In genomic region chr13:22021581-22021980, GRCm38 (mm10) we compare ENCODE assay signal across 8 mouse cellular contexts. TPM values are rescaled to one million over a fixed set of nuclear protein-coding genes. Genes with fewer than 3 reads are reported as not detected.
A peak's percentile ranks its signal among the peaks of the same experiment; 100 is the strongest.
DNase-seq lines count a peak whose midpoint lies in the region; ATAC-seq and TF ChIP-seq lines count a peak whose summit lies in the region.

No protein-coding gene starts in this region.

- no peaks in the 10 kb centered on the region for H3K36me3 ChIP-seq in kidney, embryonic 16.5 days (ENCODE audit: insufficient read depth, low read length)
- H3K36me3 ChIP-seq in heart, postnatal 0 days (replicated peaks; ENCODE audit: control insufficient read depth, insufficient read depth, low read length): no peaks in the 10 kb centered on the region
- H3K36me3 ChIP-seq in midbrain, embryonic 10.5 days: no peaks in the 10 kb centered on the region

- no peak for TF ChIP-seq POLR2A in bone marrow macrophage, adult 2 months (IDR thresholded peaks at IDR 0.05; ENCODE audit: borderline replicate concordance, low read depth, low read length)

- H3K9me3 ChIP-seq in kidney, embryonic 16.5 days (ENCODE audit: low read length): no peaks in the 10 kb centered on the region
- H3K9me3 ChIP-seq in heart, postnatal 0 days (replicated peaks; ENCODE audit: control insufficient read depth, low read length): no peaks in the 10 kb centered on the region
- H3K9me3 ChIP-seq in midbrain, embryonic 10.5 days (replicated peaks): no peaks in the 10 kb centered on the region

- peak overlapping the region; percentile 63 for H3K4me3 ChIP-seq in kidney, embryonic 16.5 days (ENCODE audit: low read length)
- peak overlapping the region; percentile 61 for H3K4me3 ChIP-seq in bone marrow macrophage, adult 2 months (ENCODE audit: insufficient read depth, low read length)
- peak overlapping the region; percentile 62 for H3K4me3 ChIP-seq in heart, postnatal 0 days (ENCODE audit: low read depth, low read length)
- peak overlapping the region; percentile 65 for H3K4me3 ChIP-seq in midbrain, embryonic 10.5 days

- no peak overlapping the region for H3K27ac ChIP-seq in kidney, embryonic 16.5 days (ENCODE audit: low read length)
- H3K27ac ChIP-seq in bone marrow macrophage, adult 2 months (ENCODE audit: insufficient read depth, low read depth, low read length): peak overlapping the region; percentile 13; the same call in 1 of the 2 replicates
- H3K27ac ChIP-seq in heart, postnatal 0 days (ENCODE audit: low read depth): peak overlapping the region; percentile 55
- H3K27ac ChIP-seq in midbrain, embryonic 10.5 days (replicated peaks): peak overlapping the region; percentile 38

- H3K9ac ChIP-seq in kidney, embryonic 16.5 days (replicated peaks; ENCODE audit: low read length): peak overlapping the region; percentile 59
- H3K9ac ChIP-seq in heart, postnatal 0 days (replicated peaks; ENCODE audit: low read depth, low read length): peak overlapping the region; percentile 50

- no peak for DNase-seq in kidney, postnatal 25 days
- no peak for DNase-seq in heart, postnatal 0 days (ENCODE audit: low spot score)
- no peak for DNase-seq in midbrain, embryonic 10.5 days (ENCODE audit: low spot score)
- DNase-seq in layer of hippocampus, adult 11-12 months (ENCODE audit: low spot score): no peak
- no peak for DNase-seq in right cerebral cortex, adult 2 months (ENCODE audit: low spot score in 2 of 2)
- no peak for DNase-seq in left cerebral cortex, adult 18-20 months (ENCODE audit: low spot score in 2 of 2)

- H3K27me3 ChIP-seq in kidney, embryonic 16.5 days (ENCODE audit: insufficient read depth, low read length): peaks cover 24% of the 10 kb centered on the region
- H3K27me3 ChIP-seq in heart, postnatal 0 days (ENCODE audit: control insufficient read depth, insufficient read depth, low read length): 0 out of 2 replicates have a peak, but pooled peaks cover 3% of the 10 kb centered on the region
- H3K27me3 ChIP-seq in midbrain, embryonic 10.5 days (ENCODE audit: low read depth, poor library complexity, severe bottlenecking): peaks cover 30% of the 10 kb centered on the region

- no peak for TF ChIP-seq EP300 in heart, postnatal 0 days (IDR thresholded peaks at IDR 0.05; ENCODE audit: low read depth)

- WGBS in kidney, embryonic 16.5 days: 0% methylated on average over 11 of the region's 11 CpGs
- WGBS in heart, postnatal 0 days: under 1% methylated on average over 11 of the region's 11 CpGs
- under 1% methylated on average over 11 of the region's 11 CpGs for WGBS in midbrain, embryonic 10.5 days

- H3K4me1 ChIP-seq in kidney, embryonic 16.5 days (ENCODE audit: insufficient read depth, low read length): peaks cover 6% of the 10 kb centered on the region; the same call in 1 of the 2 replicates
- H3K4me1 ChIP-seq in bone marrow macrophage, adult 2 months (ENCODE audit: control insufficient read depth, insufficient read depth, low read length): peaks cover 4% of the 10 kb centered on the region; the same call in 1 of the 2 replicates
- 0 out of 2 replicates have a peak, but pooled peaks cover 2% of the 10 kb centered on the region for H3K4me1 ChIP-seq in heart, postnatal 0 days (ENCODE audit: control insufficient read depth, insufficient read depth)
- H3K4me1 ChIP-seq in midbrain, embryonic 10.5 days: peaks cover 17% of the 10 kb centered on the region

- peak overlapping the region; percentile 91 for H3K4me2 ChIP-seq in kidney, embryonic 16.5 days (replicated peaks; ENCODE audit: low read depth, low read length)
- H3K4me2 ChIP-seq in heart, postnatal 0 days (ENCODE audit: low read depth, low read length): peak overlapping the region; percentile 93

- ATAC-seq in kidney, embryonic 16.5 days (ENCODE audit: low FRiP score, low TSS enrichment): peak; percentile 63; the same call in 1 of the 2 replicates
- peak; percentile 51; the same call in 1 of the 2 replicates for ATAC-seq in heart, postnatal 0 days (ENCODE audit: insufficient read depth, low read depth)

- TF ChIP-seq CTCF in bone marrow macrophage, adult 2 months (IDR thresholded peaks at IDR 0.05; ENCODE audit: low read depth, low read length): no peak
- TF ChIP-seq CTCF in heart, postnatal 0 days (IDR thresholded peaks at IDR 0.05; ENCODE audit: low read depth): no peak

RNA-seq across cellular contexts. Expression of gene Prss16, which starts 12.0 kb away (rescaled TPM):
- 0.32 and 0.97 TPM in 2 replicates for polyA plus RNA-seq in kidney, embryonic 16.5 days (2015; fragmentation: Nextera tagmentation; extraction: Ambion mirVana)
- polyA plus RNA-seq in bone marrow macrophage, adult 2 months (2012; ENCODE audit: insufficient read depth, insufficient read length, missing spikeins): 3.0 and 3.4 TPM in 2 replicates
- total RNA-seq in heart, postnatal 0 days (2014; rRNA removed; ENCODE audit: low replicate concordance): 14.0 TPM in 1 of 2 replicates, not detected in the other
- 0.05 and 0.14 TPM in 2 replicates for polyA plus RNA-seq in heart, postnatal 0 days (2015; fragmentation: Nextera tagmentation; extraction: Ambion mirVana)
- polyA plus RNA-seq in midbrain, embryonic 10.5 days (2016; fragmentation: Nextera tagmentation; extraction: Ambion mirVana): not detected in 2 replicates
- total RNA-seq in left cerebral cortex, adult 18-20 months (2021): 1 to 10 TPM in 1 of 2 experiments, under 1 TPM in 1; 0.35 to 1.2 TPM

RNA-seq across cellular contexts. Expression of gene Hist1h2ah, which starts 13.8 kb away (rescaled TPM):
- polyA plus RNA-seq in kidney, embryonic 16.5 days (2015; fragmentation: Nextera tagmentation; extraction: Ambion mirVana): 7.8 and 9.2 TPM in 2 replicates
- polyA plus RNA-seq in bone marrow macrophage, adult 2 months (2012; ENCODE audit: insufficient read depth, insufficient read length, missing spikeins): not detected in 2 replicates
- total RNA-seq in heart, postnatal 0 days (2014; rRNA removed; ENCODE audit: low replicate concordance): 48.9 and 128 TPM in 2 replicates
- polyA plus RNA-seq in heart, postnatal 0 days (2015; fragmentation: Nextera tagmentation; extraction: Ambion mirVana): 1.9 TPM in 1 of 2 replicates, not detected in the other
- polyA plus RNA-seq in midbrain, embryonic 10.5 days (2016; fragmentation: Nextera tagmentation; extraction: Ambion mirVana): 10.6 and 11.4 TPM in 2 replicates
- 10 to 100 TPM; 24.4 to 38.7 TPM for total RNA-seq in left cerebral cortex, adult 18-20 months (2021)

RNA-seq across cellular contexts. Expression of gene Hist1h2bk, which starts 14.1 kb away (rescaled TPM):
- 3.8 and 8.2 TPM in 2 replicates for polyA plus RNA-seq in kidney, embryonic 16.5 days (2015; fragmentation: Nextera tagmentation; extraction: Ambion mirVana)
- polyA plus RNA-seq in bone marrow macrophage, adult 2 months (2012; ENCODE audit: insufficient read depth, insufficient read length, missing spikeins): 2.9 and 5.5 TPM in 2 replicates
- total RNA-seq in heart, postnatal 0 days (2014; rRNA removed; ENCODE audit: low replicate concordance): 563 and 573 TPM in 2 replicates
- polyA plus RNA-seq in heart, postnatal 0 days (2015; fragmentation: Nextera tagmentation; extraction: Ambion mirVana): 0.34 TPM in 1 of 2 replicates, not detected in the other
- 9.4 and 9.7 TPM in 2 replicates for polyA plus RNA-seq in midbrain, embryonic 10.5 days (2016; fragmentation: Nextera tagmentation; extraction: Ambion mirVana)
- 10 to 100 TPM; 14.5 to 16.1 TPM for total RNA-seq in left cerebral cortex, adult 18-20 months (2021)

RNA-seq across cellular contexts. Expression of gene Hist1h4i, which starts 19.6 kb away (rescaled TPM):
- polyA plus RNA-seq in kidney, embryonic 16.5 days (2015; fragmentation: Nextera tagmentation; extraction: Ambion mirVana): 29.5 and 30.5 TPM in 2 replicates
- 7.5 and 8.2 TPM in 2 replicates for polyA plus RNA-seq in bone marrow macrophage, adult 2 months (2012; ENCODE audit: insufficient read depth, insufficient read length, missing spikeins)
- total RNA-seq in heart, postnatal 0 days (2014; rRNA removed; ENCODE audit: low replicate concordance): 29.3 and 34.1 TPM in 2 replicates
- 4.0 and 4.2 TPM in 2 replicates for polyA plus RNA-seq in heart, postnatal 0 days (2015; fragmentation: Nextera tagmentation; extraction: Ambion mirVana)
- 51.3 and 52.5 TPM in 2 replicates for polyA plus RNA-seq in midbrain, embryonic 10.5 days (2016; fragmentation: Nextera tagmentation; extraction: Ambion mirVana)
- total RNA-seq in left cerebral cortex, adult 18-20 months (2021): 10 to 100 TPM; 71.8 to 81.6 TPM

RNA-seq across cellular contexts. Expression of gene Hist1h2ag, which starts 21.2 kb away (rescaled TPM):
- 49.8 and 53.1 TPM in 2 replicates for polyA plus RNA-seq in kidney, embryonic 16.5 days (2015; fragmentation: Nextera tagmentation; extraction: Ambion mirVana)
- polyA plus RNA-seq in bone marrow macrophage, adult 2 months (2012; ENCODE audit: insufficient read depth, insufficient read length, missing spikeins): 5.0 and 7.4 TPM in 2 replicates
- 658 and 1,026 TPM in 2 replicates for total RNA-seq in heart, postnatal 0 days (2014; rRNA removed; ENCODE audit: low replicate concordance)
- 7.6 and 7.9 TPM in 2 replicates for polyA plus RNA-seq in heart, postnatal 0 days (2015; fragmentation: Nextera tagmentation; extraction: Ambion mirVana)
- 64.8 and 64.9 TPM in 2 replicates for polyA plus RNA-seq in midbrain, embryonic 10.5 days (2016; fragmentation: Nextera tagmentation; extraction: Ambion mirVana)
- 10 to 100 TPM in 1 of 2 experiments, 1 to 10 TPM in 1; 7.5 to 13.7 TPM for total RNA-seq in left cerebral cortex, adult 18-20 months (2021)
